Comparison of ENCODE assay signal across 8 mouse cellular contexts in genomic region chr5:102874605-102875298, GRCm38 (mm10).
DNase-seq lines count a peak whose midpoint lies in the region; ATAC-seq and TF ChIP-seq lines count a peak whose summit lies in the region.

No protein-coding gene starts in this region.

- no peak overlapping the region for H3K4me2 ChIP-seq in intestine, embryonic 16.5 days (ENCODE audit: low read depth, low read length)
- H3K4me2 ChIP-seq in midbrain, embryonic 15.5 days = peak overlapping the region; percentile 11; the same call in 1 of the 2 replicates

- no peaks in the 10 kb centered on the region for H3K4me1 ChIP-seq in thymus, adult 2 months (replicated peaks; ENCODE audit: control insufficient read depth, insufficient read depth, low read length)
- H3K4me1 ChIP-seq in intestine, embryonic 16.5 days (ENCODE audit: control insufficient read depth, insufficient read depth, low read length) = no peaks in the 10 kb centered on the region
- 0 out of 2 replicates have a peak, but pooled peaks cover 4% of the 10 kb centered on the region for H3K4me1 ChIP-seq in midbrain, embryonic 15.5 days

- no peak for TF ChIP-seq CTCF in thymus, adult 2 months (IDR thresholded peaks at IDR 0.05; ENCODE audit: borderline replicate concordance, control insufficient read depth, extremely low read depth, insufficient read depth, low read length, poor library complexity)

- DNase-seq in thymus, adult 2 months = peak; percentile 14
- DNase-seq in thymus, postnatal 36 days = no peak
- peak; percentile 45 to 66 for DNase-seq in cerebellum, postnatal 36 days
- DNase-seq in gastrocnemius, postnatal 14 days = peak; percentile 26
- DNase-seq in left cerebral cortex, adult 9 months (ENCODE audit: low spot score in 2 of 2) = peak; percentile 25 to 84
- peak; percentile 59 for DNase-seq in yolk sac, embryonic 10.5 days (ENCODE audit: low spot score)

- H3K4me3 ChIP-seq in thymus, adult 2 months (ENCODE audit: control insufficient read depth, insufficient read depth, low read length) = no peak overlapping the region
- H3K4me3 ChIP-seq in intestine, embryonic 16.5 days (ENCODE audit: low read length) = no peak overlapping the region
- H3K4me3 ChIP-seq in midbrain, embryonic 15.5 days = no peak overlapping the region

- no peaks in the 10 kb centered on the region for H3K27me3 ChIP-seq in thymus, adult 2 months (ENCODE audit: control insufficient read depth, insufficient read depth, low read length)
- H3K27me3 ChIP-seq in intestine, embryonic 16.5 days (replicated peaks; ENCODE audit: control insufficient read depth, insufficient read depth, low read length) = no peaks in the 10 kb centered on the region
- no peaks in the 10 kb centered on the region for H3K27me3 ChIP-seq in midbrain, embryonic 15.5 days (replicated peaks)

- no peaks in the 10 kb centered on the region for H3K36me3 ChIP-seq in thymus, adult 2 months (ENCODE audit: control insufficient read depth, insufficient read depth, low read length)
- no peaks in the 10 kb centered on the region for H3K36me3 ChIP-seq in intestine, embryonic 16.5 days (ENCODE audit: control insufficient read depth, insufficient read depth, low read length)
- H3K36me3 ChIP-seq in midbrain, embryonic 15.5 days (replicated peaks) = no peaks in the 10 kb centered on the region

- 42% methylated on average over 11 of the region's 11 CpGs for WGBS in thymus, adult 2 months
- WGBS in intestine, embryonic 16.5 days = 42% methylated on average over 11 of the region's 11 CpGs
- WGBS in midbrain, embryonic 15.5 days = 39% methylated on average over 11 of the region's 11 CpGs

- H3K9me3 ChIP-seq in intestine, embryonic 16.5 days (ENCODE audit: control insufficient read depth, low read length) = no peaks in the 10 kb centered on the region
- H3K9me3 ChIP-seq in midbrain, embryonic 15.5 days = no peaks in the 10 kb centered on the region

- TF ChIP-seq POLR2A in thymus, adult 2 months (IDR thresholded peaks at IDR 0.05; ENCODE audit: control insufficient read depth, extremely low read depth, insufficient read depth, low read length, poor library complexity) = no peak

- no peak overlapping the region for H3K27ac ChIP-seq in thymus, adult 2 months (ENCODE audit: control insufficient read depth, insufficient read depth, low read length)
- no peak overlapping the region for H3K27ac ChIP-seq in intestine, embryonic 16.5 days (ENCODE audit: low read length)
- no peak overlapping the region for H3K27ac ChIP-seq in midbrain, embryonic 15.5 days

- H3K9ac ChIP-seq in intestine, embryonic 16.5 days (ENCODE audit: low read depth, low read length) = no peak overlapping the region
- H3K9ac ChIP-seq in midbrain, embryonic 15.5 days = no peak overlapping the region

- intact Hi-C loops in gastrocnemius, postnatal 14 days (cut with DNase I; ENCODE audit: low total_unique reads) = loop anchor here (5.0 kb wide), 2 partner anchors 167 to 727 kb away; no protein-coding TSS in a partner anchor

- peak; percentile 44; the same call in 1 of the 2 replicates for ATAC-seq in intestine, embryonic 16.5 days
- peak; percentile 76 for ATAC-seq in midbrain, embryonic 15.5 days (replicated peaks)

Comparison
In these comparisons a context has a peak if more than half of its experiments do, and no peak if none do; other contexts are left out.
1. DNase-seq: peak in thymus, adult 2 months (single experiment), cerebellum, postnatal 36 days (2 of 2), gastrocnemius, postnatal 14 days (single experiment), left cerebral cortex, adult 9 months (2 of 2) and yolk sac, embryonic 10.5 days (single experiment); none in thymus, postnatal 36 days (0 of 2).